Mouse (Mus musculus): ENCODE results near the gene Uck2. TPM values are rescaled to one million over a fixed set of nuclear protein-coding genes. Genes with fewer than 3 reads are reported as not detected.

Gene Uck2
- polyA plus RNA-seq, 2 experiments: 15.3 to 42.6 TPM

DNA sequence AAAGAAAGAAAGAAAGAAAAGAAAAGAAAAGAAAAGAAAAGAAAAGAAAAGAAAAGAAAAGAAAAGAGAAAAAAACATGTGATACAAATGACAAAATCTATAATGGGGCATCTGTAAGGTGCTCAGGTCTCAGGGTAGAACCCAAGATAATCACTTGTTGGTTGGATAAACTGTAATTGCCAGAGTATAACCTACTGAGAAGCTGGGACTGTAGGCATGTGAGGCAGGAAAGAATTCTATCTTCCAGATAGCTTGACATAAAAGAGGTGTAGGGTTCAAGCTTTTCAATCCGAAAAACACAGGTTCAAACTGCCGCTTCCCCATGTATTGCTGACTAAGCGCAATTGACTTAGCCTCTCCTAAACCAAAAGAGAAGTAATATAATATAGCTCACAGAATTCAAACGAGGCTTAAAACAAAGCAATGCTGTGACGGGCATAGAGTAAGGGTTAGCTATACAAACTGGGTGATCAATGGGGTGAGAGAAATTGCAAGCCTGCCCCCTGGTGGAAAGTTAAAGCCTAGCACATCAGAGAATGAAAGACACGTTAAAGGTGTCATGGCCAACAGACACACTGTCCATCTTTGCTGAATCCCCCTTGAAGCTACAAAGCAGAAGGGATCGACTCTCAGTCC is 73.0 kb downstream of the Uck2 start:
- ATAC-seq (ENCODE audit: insufficient read depth): 0 out of 2 replicates have a peak, but pooled peaks have one; percentile 21
- Histone ChIP-seq H3K27me3 (ENCODE audit: control insufficient read depth, insufficient read depth, low read length) (no peaks in the 10 kb centered on the region), H3K4me1 (replicated peaks; ENCODE audit: control insufficient read depth in 2 of 2, insufficient read depth in 2 of 2, low read length in 1 of 2) (no peaks in the 10 kb centered on the region), H3K4me3 (ENCODE audit: insufficient read depth in 1 of 2, low read depth in 2 of 2, low read length in 2 of 2) (no peak overlapping the region), H3K4me2 (ENCODE audit: low read depth) (no peak overlapping the region), H3K9ac (replicated peaks) (no peak overlapping the region), H3K27ac (no peak overlapping the region), H3K9me3 (ENCODE audit: control insufficient read depth, low read length) (no peaks in the 10 kb centered on the region), H3K36me3 (replicated peaks; ENCODE audit: control insufficient read depth, insufficient read depth, low read depth) (no peaks in the 10 kb centered on the region)
- WGBS (ENCODE audit: insufficient replicate concordance): 25% methylated on average over 7 of the region's 7 CpGs
- no peak for TF ChIP-seq EP300 (IDR thresholded peaks at IDR 0.05; ENCODE audit: low read depth)
- TF ChIP-seq CTCF (IDR thresholded peaks at IDR 0.05; ENCODE audit: low read depth): peak; percentile 84
- DNase-seq (ENCODE audit: low read depth in 3 of 3, low spot score in 3 of 3): peak; percentile 3 to 38 (median 6)

DNA sequence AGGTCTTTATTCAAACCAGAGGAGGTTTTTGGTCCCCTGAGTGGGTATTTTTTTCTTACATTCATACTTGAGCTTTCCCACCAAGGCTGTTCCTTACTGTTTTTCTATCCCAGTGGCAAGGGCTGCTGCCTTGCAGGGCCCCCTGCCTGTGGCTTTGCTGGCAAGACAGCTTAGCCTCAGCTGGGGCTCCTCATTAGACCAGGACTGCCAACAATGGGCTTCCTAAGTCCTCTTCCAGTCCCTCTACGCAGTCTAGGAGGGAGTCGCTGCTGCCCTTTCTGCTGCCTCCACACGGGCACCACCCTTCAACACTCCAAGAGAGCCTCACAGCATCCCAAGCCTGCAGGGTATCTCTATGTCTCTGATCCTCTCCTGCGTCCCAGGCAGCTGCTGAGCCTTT is 76.3 kb downstream of the Uck2 start:
- WGBS (ENCODE audit: insufficient replicate concordance): 54% methylated on average over 4 of the region's 4 CpGs
- Histone ChIP-seq H3K4me2 (ENCODE audit: low read depth) (no peak overlapping the region), H3K27ac (no peak overlapping the region), H3K36me3 (replicated peaks; ENCODE audit: control insufficient read depth, insufficient read depth, low read depth) (no peaks in the 10 kb centered on the region), H3K4me3 (ENCODE audit: insufficient read depth in 1 of 2, low read depth in 2 of 2, low read length in 2 of 2) (no peak overlapping the region), H3K9me3 (ENCODE audit: control insufficient read depth, low read length) (no peaks in the 10 kb centered on the region), H3K4me1 (replicated peaks; ENCODE audit: control insufficient read depth in 2 of 2, insufficient read depth in 2 of 2, low read length in 1 of 2) (no peaks in the 10 kb centered on the region), H3K27me3 (ENCODE audit: control insufficient read depth, insufficient read depth, low read length) (no peaks in the 10 kb centered on the region), H3K9ac (replicated peaks) (no peak overlapping the region)
- TF ChIP-seq EP300 (IDR thresholded peaks at IDR 0.05; ENCODE audit: low read depth) (no peak), CTCF (IDR thresholded peaks at IDR 0.05; ENCODE audit: low read depth) (no peak)
- ATAC-seq (ENCODE audit: insufficient read depth): no peak
- DNase-seq (ENCODE audit: low read depth in 3 of 3, low spot score in 3 of 3): no peak

DNA sequence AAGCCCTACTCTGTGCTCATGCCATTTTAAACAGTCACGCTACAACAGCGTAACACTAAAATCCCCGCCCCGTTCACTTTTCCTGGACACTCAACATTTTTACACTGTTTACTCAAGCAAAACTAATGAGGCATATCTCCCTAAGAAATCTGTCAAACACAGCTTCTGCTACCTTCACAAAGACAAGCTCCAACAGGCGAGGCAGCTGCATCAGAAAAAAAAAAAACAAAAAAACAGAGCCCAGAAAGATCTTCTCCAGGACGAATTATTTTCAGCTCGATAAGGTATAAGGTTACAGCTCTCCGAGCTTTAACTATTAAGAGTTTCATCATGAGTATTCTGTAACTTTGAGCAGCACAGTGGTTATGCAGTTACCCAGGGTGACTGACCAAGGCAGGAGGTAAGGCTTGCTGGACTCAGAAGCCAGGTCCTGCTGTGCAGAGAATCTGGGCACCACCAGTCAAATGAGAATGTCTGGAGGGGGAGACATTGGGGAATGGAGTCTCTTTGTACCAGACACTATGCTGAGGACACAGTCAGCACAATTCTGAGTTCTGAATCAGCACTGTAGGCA is 79.9 kb downstream of the Uck2 start:
- no peak for DNase-seq (ENCODE audit: low read depth in 3 of 3, low spot score in 3 of 3)
- 67% methylated on average over 8 of the region's 8 CpGs for WGBS (ENCODE audit: insufficient replicate concordance)

DNA sequence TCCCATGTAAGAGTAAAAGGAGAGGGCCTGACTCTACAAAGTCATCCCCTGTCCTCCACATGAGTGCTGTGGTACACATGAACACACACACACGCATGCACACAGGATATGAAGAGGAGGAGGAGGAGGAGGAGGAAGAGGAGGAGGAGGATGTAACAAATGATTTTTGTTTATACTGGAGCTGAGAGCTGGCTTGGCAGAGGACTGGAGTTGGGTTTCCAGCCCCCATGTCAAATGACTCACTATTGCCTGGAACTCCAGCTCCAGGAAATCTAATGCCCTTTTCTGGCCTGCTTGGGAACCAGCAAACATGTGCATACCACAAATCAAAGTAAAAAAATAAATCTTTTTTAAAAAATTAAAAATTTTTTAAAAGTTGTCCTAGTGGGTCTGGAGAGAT is 80.7 kb downstream of the Uck2 start:
- Histone ChIP-seq H3K27ac (no peak overlapping the region), H3K36me3 (replicated peaks; ENCODE audit: control insufficient read depth, insufficient read depth, low read depth) (no peaks in the 10 kb centered on the region), H3K4me3 (ENCODE audit: insufficient read depth in 1 of 2, low read depth in 2 of 2, low read length in 2 of 2) (no peak overlapping the region), H3K4me2 (ENCODE audit: low read depth) (no peak overlapping the region), H3K4me1 (replicated peaks; ENCODE audit: control insufficient read depth in 2 of 2, insufficient read depth in 2 of 2, low read length in 1 of 2) (no peaks in the 10 kb centered on the region), H3K27me3 (ENCODE audit: control insufficient read depth, insufficient read depth, low read length) (no peaks in the 10 kb centered on the region), H3K9me3 (ENCODE audit: control insufficient read depth, low read length) (no peaks in the 10 kb centered on the region), H3K9ac (replicated peaks) (no peak overlapping the region)
- no peak for TF ChIP-seq CTCF (IDR thresholded peaks at IDR 0.05; ENCODE audit: low read depth)
- no peak for TF ChIP-seq EP300 (IDR thresholded peaks at IDR 0.05; ENCODE audit: low read depth)
- ATAC-seq (ENCODE audit: insufficient read depth) (no peak), DNase-seq (ENCODE audit: low read depth in 3 of 3, low spot score in 3 of 3) (no peak)
- WGBS (ENCODE audit: insufficient replicate concordance): 46% methylated on average over 1 of the region's 1 CpGs

More for the DNA sequence above, 79.9 kb downstream of the Uck2 start:
- no peak overlapping the region for H3K4me3 ChIP-seq (ENCODE audit: insufficient read depth in 1 of 2, low read depth in 2 of 2, low read length in 2 of 2)
- no peak for TF ChIP-seq CTCF (IDR thresholded peaks at IDR 0.05; ENCODE audit: low read depth)
- TF ChIP-seq EP300 (IDR thresholded peaks at IDR 0.05; ENCODE audit: low read depth): no peak
- no peaks in the 10 kb centered on the region for H3K4me1 ChIP-seq (replicated peaks; ENCODE audit: control insufficient read depth in 2 of 2, insufficient read depth in 2 of 2, low read length in 1 of 2)
- no peak for ATAC-seq (ENCODE audit: insufficient read depth)
- no peaks in the 10 kb centered on the region for H3K9me3 ChIP-seq (ENCODE audit: control insufficient read depth, low read length)
- H3K27ac ChIP-seq: no peak overlapping the region
- H3K36me3 ChIP-seq (replicated peaks; ENCODE audit: control insufficient read depth, insufficient read depth, low read depth): no peaks in the 10 kb centered on the region
- H3K9ac ChIP-seq (replicated peaks): no peak overlapping the region
- H3K4me2 ChIP-seq (ENCODE audit: low read depth): no peak overlapping the region
- no peaks in the 10 kb centered on the region for H3K27me3 ChIP-seq (ENCODE audit: control insufficient read depth, insufficient read depth, low read length)

DNA sequence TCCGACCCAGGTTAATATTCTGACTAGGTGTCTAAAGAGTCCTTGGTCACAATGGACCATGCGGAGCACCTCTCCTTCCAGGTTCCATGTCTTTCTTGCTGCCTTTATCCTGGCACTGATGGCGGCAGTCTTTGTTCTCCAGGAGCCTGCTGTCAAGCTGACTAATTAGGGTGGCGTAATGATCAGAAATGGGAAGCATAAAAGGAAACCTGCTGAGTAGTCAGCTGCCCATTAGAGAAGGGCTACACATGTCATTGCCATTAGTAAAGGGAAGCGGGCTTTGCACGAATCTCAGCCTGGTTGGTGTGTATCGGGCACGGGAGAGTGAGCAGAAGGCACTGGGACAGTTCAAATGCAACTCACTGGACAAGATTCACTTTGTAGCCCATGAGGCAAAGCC is 90.4 kb downstream of the Uck2 start:
- Histone ChIP-seq H3K9me3 (ENCODE audit: control insufficient read depth, low read length) (no peaks in the 10 kb centered on the region), H3K36me3 (replicated peaks; ENCODE audit: control insufficient read depth, insufficient read depth, low read depth) (no peaks in the 10 kb centered on the region), H3K4me2 (ENCODE audit: low read depth) (no peak overlapping the region), H3K9ac (replicated peaks) (no peak overlapping the region), H3K27me3 (ENCODE audit: control insufficient read depth, insufficient read depth, low read length) (no peaks in the 10 kb centered on the region), H3K27ac (no peak overlapping the region), H3K4me1 (replicated peaks; ENCODE audit: control insufficient read depth in 2 of 2, insufficient read depth in 2 of 2, low read length in 1 of 2) (no peaks in the 10 kb centered on the region), H3K4me3 (ENCODE audit: insufficient read depth in 1 of 2, low read depth in 2 of 2, low read length in 2 of 2) (no peak overlapping the region)
- 67% methylated on average over 8 of the region's 8 CpGs for WGBS (ENCODE audit: insufficient replicate concordance)
- ATAC-seq (ENCODE audit: insufficient read depth) (no peak), DNase-seq (ENCODE audit: low read depth in 3 of 3, low spot score in 3 of 3) (no peak)
- TF ChIP-seq EP300 (IDR thresholded peaks at IDR 0.05; ENCODE audit: low read depth) (no peak), CTCF (IDR thresholded peaks at IDR 0.05; ENCODE audit: low read depth) (no peak)

Data from liver, embryonic 14.5 days (tissue).